Mouse (Mus musculus) embryonic facial prominence, embryonic 13.5 days (tissue): ENCODE data around the gene Plekho2. TPM values are rescaled to one million over a fixed set of nuclear protein-coding genes. Genes with fewer than 3 reads are reported as not detected.

Experiments
- ATAC-seq: fragments of 200-750 bp; cut with Nextera tagmentation; 2 replicates; pipeline ENCODE4 v1.8.0; 2017; ENCODE audit warnings: low read depth; ENCODE audit not compliant: insufficient number of reproducible peaks, insufficient read depth, low FRiP score, low TSS enrichment
- H3K27ac ChIP-seq: fragments of 300-500 bp; sonication (generic); 2 replicates; pipeline ENCODE4 v1.5.1; 2015; ENCODE audit warnings: moderate library complexity, mild to moderate bottlenecking, inconsistent platforms
- H3K27me3 ChIP-seq: fragments of 300-500 bp; sonication (generic); 2 replicates; pipeline ENCODE4 v1.6.1; 2015; ENCODE audit warnings: mild to moderate bottlenecking, inconsistent platforms
- H3K36me3 ChIP-seq: fragments of 300-500 bp; sonication (generic); 2 replicates; pipeline ENCODE4 v1.6.1; 2015; ENCODE audit warnings: mild to moderate bottlenecking, inconsistent platforms
- H3K4me1 ChIP-seq: fragments of 300-500 bp; sonication (generic); 2 replicates; pipeline ENCODE4 v1.6.1; 2015; ENCODE audit warnings: inconsistent platforms
- H3K4me2 ChIP-seq: fragments of 300-500 bp; sonication (generic); 2 replicates; pipeline ENCODE4 v1.6.1; 2015; ENCODE audit warnings: moderate library complexity, mild to moderate bottlenecking, inconsistent platforms
- H3K4me3 ChIP-seq: fragments of 300-500 bp; sonication (generic); 2 replicates; pipeline ENCODE4 v1.5.1; 2015; ENCODE audit warnings: mild to moderate bottlenecking, inconsistent platforms
- H3K9ac ChIP-seq: fragments of 300-500 bp; sonication (generic); 2 replicates; pipeline ENCODE4 v1.6.1; 2015; ENCODE audit warnings: mild to moderate bottlenecking, inconsistent platforms
- H3K9me3 ChIP-seq: fragments of 300-500 bp; sonication (generic); 2 replicates; pipeline ENCODE4 v1.6.1; 2016; ENCODE audit warnings: inconsistent platforms
- WGBS: fragments of 180-500 bp; shearing (Covaris S2); methylation state at CpG from one replicate; pipeline ENCODE4 v1.1.7; 2015; ENCODE audit warnings: mixed read lengths; 5-methylcytosine and 5-hydroxymethylcytosine counted together
- polyA plus RNA-seq: library from polyadenylated mRNA; unstranded; fragments of >200 nt; fragmentation: Nextera tagmentation; extraction: Ambion mirVana; gene quantifications from 2 replicates; pipeline ENCODE4 v1.2.1, GENCODE M21; 2015

Plekho2 gene
- polyA plus RNA-seq, 1 experiment from 2014 or later = 12.6 TPM

DNA sequence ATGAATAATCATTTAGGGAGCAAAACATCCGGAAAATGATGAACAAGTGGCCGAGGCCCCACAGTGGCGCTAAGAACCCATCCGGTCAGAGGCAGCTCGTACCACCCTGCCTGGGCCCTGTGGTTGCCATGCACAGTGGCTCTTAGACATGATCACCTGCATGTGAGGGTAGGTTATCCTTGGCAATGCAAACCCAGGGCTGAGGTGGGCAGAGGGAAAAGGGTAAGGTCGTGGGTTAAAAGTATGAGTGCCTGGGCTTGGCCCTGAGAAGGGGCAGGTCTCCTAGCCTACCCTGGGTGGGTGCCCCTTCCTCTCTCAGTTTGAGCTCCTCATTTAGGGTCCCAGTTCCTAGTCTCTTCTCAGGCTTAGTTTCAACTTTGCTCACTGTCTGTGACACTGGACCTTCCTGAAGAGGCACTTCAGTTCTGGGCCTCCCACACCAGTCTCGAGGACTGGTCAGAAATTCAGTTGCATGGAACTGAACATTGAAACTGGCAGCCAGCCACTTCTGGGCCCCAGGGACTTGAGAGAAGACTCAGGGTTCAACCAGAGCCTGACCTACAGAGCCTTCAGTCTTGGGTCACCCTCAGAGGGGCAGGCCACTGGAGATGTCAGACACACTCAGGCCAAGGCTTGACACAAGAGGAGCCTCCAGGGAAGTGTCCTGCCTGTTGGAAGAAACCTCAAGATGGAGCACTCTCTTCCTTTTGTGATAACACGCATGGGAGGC, 41.8 kb downstream of the Plekho2 start:
- 87% methylated on average over 8 of the region's 8 CpGs for WGBS

DNA sequence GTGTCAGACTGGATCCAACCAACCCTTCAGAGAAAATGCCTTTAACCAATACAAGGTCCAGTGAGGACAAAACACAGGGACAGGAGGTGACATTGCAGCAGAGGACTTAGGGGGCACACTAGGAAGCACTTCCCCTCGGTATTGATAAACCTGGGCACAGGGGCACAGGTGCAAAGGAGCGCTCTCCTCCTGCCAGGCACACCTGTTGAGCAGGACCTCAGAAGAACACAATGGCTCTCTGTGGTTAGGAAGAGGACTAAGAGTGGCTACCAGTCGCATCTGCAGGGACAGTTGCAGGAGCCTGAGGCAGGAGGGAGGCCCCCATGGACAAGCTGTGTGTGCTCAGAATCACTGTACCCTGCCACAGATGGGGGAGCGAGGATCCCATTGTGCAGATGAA, 43.3 kb downstream of the Plekho2 start:
- Histone ChIP-seq H3K4me1 (peaks cover 4% of the 10 kb centered on the region), H3K4me2 (no peak overlapping the region), H3K27me3 (no peaks in the 10 kb centered on the region), H3K36me3 (no peaks in the 10 kb centered on the region), H3K9ac (no peak overlapping the region), H3K4me3 (no peak overlapping the region), H3K27ac (no peak overlapping the region), H3K9me3 (no peaks in the 10 kb centered on the region)
- 69% methylated on average over 4 of the region's 4 CpGs for WGBS
- ATAC-seq = no peak

More for the DNA sequence above, 41.8 kb downstream of the Plekho2 start:
- Histone ChIP-seq H3K9me3 (no peaks in the 10 kb centered on the region), H3K36me3 (no peaks in the 10 kb centered on the region), H3K4me2 (no peak overlapping the region), H3K4me3 (no peak overlapping the region), H3K4me1 (peaks cover 10% of the 10 kb centered on the region), H3K27ac (no peak overlapping the region), H3K27me3 (no peaks in the 10 kb centered on the region), H3K9ac (no peak overlapping the region)
- no peak for ATAC-seq

- no peaks in the 10 kb centered on the region for H3K4me1 ChIP-seq
- WGBS = 80% methylated on average over 11 of the region's 11 CpGs
- H3K4me3 ChIP-seq = no peak overlapping the region
- no peaks in the 10 kb centered on the region for H3K36me3 ChIP-seq
- H3K27ac ChIP-seq = no peak overlapping the region
- no peaks in the 10 kb centered on the region for H3K27me3 ChIP-seq
- H3K4me2 ChIP-seq = no peak overlapping the region
- no peaks in the 10 kb centered on the region for H3K9me3 ChIP-seq
- H3K9ac ChIP-seq = no peak overlapping the region
- ATAC-seq = no peak
These were observed 43.9 kb downstream of the Plekho2 start for GRCm38 (mm10) chr9:65535789-65536469.

- Histone ChIP-seq H3K27me3 (no peaks in the 10 kb centered on the region), H3K9me3 (no peaks in the 10 kb centered on the region), H3K4me1 (no peaks in the 10 kb centered on the region), H3K4me2 (no peak overlapping the region), H3K9ac (no peak overlapping the region), H3K4me3 (no peak overlapping the region), H3K36me3 (no peaks in the 10 kb centered on the region), H3K27ac (no peak overlapping the region)
- ATAC-seq = no peak
- 48% methylated on average over 3 of the region's 3 CpGs for WGBS
These were observed 44.6 kb downstream of the Plekho2 start for GRCm38 (mm10) chr9:65535191-65535722.

- 88% methylated on average over 3 of the region's 3 CpGs for WGBS
- Histone ChIP-seq H3K36me3 (no peaks in the 10 kb centered on the region), H3K4me3 (no peak overlapping the region), H3K27ac (no peak overlapping the region), H3K4me1 (no peaks in the 10 kb centered on the region), H3K9me3 (no peaks in the 10 kb centered on the region), H3K27me3 (no peaks in the 10 kb centered on the region), H3K4me2 (no peak overlapping the region), H3K9ac (no peak overlapping the region)
- no peak for ATAC-seq
These were observed 45.7 kb downstream of the Plekho2 start for GRCm38 (mm10) chr9:65534111-65534510.

DNA sequence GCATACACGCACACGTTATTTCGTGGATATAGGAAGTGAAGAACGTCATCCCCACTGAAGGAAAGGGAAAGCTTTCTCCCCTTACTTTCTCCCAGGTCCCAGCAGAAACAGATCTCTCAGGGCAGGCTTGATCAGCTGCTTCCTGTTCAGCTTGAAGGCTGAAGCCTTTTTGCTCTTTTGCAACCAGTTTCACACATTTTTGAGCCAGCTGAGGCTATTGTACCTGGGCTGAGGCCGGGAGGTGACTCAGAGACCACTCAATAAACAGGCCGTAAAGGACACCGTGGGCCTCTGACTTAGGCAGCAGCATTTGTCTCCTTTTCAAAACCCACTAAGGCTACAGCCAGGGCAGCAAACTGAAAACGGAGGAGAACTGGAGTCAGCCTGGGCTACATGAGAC, 46.9 kb downstream of the Plekho2 start:
- Histone ChIP-seq H3K27ac (no peak overlapping the region), H3K4me3 (no peak overlapping the region), H3K9ac (no peak overlapping the region), H3K4me1 (no peaks in the 10 kb centered on the region), H3K36me3 (no peaks in the 10 kb centered on the region), H3K27me3 (no peaks in the 10 kb centered on the region), H3K9me3 (no peaks in the 10 kb centered on the region), H3K4me2 (no peak overlapping the region)
- WGBS = 78% methylated on average over 8 of the region's 8 CpGs
- no peak for ATAC-seq

DNA sequence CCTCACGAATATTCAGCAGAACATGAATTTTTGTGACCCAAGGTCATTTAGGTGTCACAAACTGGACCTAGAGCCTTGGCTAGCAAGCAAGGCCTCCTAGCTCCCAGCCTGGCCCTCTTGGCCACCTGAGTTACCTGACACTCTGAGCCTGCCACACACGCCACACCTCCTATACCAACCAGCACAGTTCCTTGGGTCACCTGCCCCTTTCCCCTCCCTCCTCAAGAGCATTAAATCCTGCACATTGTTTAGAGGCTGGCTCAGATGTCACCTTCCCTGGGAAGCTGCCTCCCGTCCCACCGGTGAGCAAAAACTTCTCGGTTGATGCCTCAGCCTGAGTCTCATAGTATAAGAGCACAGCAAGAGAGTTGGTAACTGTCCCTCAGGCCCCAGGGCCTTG, 48.6 kb downstream of the Plekho2 start:
- Histone ChIP-seq H3K4me2 (no peak overlapping the region), H3K36me3 (no peaks in the 10 kb centered on the region), H3K4me3 (no peak overlapping the region), H3K9me3 (no peaks in the 10 kb centered on the region), H3K27ac (no peak overlapping the region), H3K9ac (no peak overlapping the region), H3K4me1 (no peaks in the 10 kb centered on the region), H3K27me3 (no peaks in the 10 kb centered on the region)
- no peak for ATAC-seq
- 74% methylated on average over 5 of the region's 5 CpGs for WGBS

DNA sequence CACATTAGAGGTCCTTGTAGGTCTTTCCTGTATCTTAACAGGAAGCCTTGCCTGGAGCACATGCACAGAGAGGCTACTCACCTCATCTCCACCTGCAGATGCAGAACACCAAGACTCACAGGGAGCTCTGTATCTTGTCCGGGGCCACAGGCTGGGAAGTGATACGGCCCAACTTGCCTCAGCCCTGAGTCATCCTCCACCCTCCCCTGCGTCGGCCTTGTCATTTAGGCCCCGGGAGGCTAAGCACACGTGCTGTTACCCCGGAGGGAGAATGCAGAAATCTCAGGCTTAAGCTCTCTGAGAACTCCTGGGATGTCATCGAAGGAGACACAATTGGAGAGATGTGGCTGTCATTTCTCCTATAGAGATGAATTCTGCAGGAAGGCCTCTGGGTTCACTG, 50.2 kb downstream of the Plekho2 start:
- no peak overlapping the region for H3K4me2 ChIP-seq
- ATAC-seq = no peak
- H3K27ac ChIP-seq = no peak overlapping the region
- no peaks in the 10 kb centered on the region for H3K36me3 ChIP-seq
- H3K9me3 ChIP-seq = no peaks in the 10 kb centered on the region
- H3K9ac ChIP-seq = no peak overlapping the region
- no peaks in the 10 kb centered on the region for H3K27me3 ChIP-seq
- H3K4me1 ChIP-seq = no peaks in the 10 kb centered on the region
- WGBS = 49% methylated on average over 8 of the region's 8 CpGs
- H3K4me3 ChIP-seq = no peak overlapping the region

- H3K36me3 ChIP-seq = no peaks in the 10 kb centered on the region
- no peak overlapping the region for H3K27ac ChIP-seq
- H3K9me3 ChIP-seq = no peaks in the 10 kb centered on the region
- 86% methylated on average over 6 of the region's 6 CpGs for WGBS
- ATAC-seq = no peak
- no peaks in the 10 kb centered on the region for H3K27me3 ChIP-seq
- H3K4me2 ChIP-seq = no peak overlapping the region
- no peak overlapping the region for H3K4me3 ChIP-seq
- H3K9ac ChIP-seq = no peak overlapping the region
- peaks cover 4% of the 10 kb centered on the region; the same call in 1 of the 2 replicates for H3K4me1 ChIP-seq
These were observed 51.3 kb downstream of the Plekho2 start for GRCm38 (mm10) chr9:65528417-65529038.

DNA sequence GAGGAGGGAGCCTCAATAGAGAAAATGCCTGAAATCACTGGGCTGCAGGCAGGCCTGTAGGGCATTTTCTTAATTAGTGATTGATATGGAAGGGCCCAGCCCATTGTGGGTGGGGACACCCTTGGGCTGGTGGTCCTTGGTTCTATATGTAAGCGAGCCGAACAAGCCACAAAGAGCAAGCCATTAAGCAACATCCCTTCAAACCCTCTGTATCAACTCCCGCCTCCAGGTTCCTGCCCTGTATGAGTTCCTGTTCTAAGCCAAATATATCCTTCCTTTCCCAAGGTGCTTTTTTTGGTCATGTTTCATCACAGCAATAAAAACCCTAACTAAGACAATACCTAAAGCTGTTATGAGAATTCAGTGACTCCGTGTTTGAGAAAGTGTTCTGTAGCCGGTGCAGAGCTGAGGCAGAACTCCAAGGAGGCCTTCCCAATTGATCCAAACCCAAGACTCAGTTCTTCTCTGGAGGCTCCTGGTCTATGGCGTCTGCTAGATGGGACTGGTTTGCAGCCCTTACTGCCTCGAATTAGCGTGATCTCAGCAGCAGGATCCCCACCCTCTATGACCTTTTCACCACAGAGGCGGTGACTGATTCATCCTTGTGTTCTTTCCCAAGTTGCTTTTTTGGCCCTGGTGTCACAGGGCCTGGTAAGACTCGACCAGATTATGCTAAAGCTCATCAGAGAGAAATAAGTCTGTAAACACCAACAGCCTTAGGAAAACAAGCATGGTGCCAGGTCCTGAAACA, 54.2 kb downstream of the Plekho2 start:
- WGBS = 84% methylated on average over 10 of the region's 10 CpGs

DNA sequence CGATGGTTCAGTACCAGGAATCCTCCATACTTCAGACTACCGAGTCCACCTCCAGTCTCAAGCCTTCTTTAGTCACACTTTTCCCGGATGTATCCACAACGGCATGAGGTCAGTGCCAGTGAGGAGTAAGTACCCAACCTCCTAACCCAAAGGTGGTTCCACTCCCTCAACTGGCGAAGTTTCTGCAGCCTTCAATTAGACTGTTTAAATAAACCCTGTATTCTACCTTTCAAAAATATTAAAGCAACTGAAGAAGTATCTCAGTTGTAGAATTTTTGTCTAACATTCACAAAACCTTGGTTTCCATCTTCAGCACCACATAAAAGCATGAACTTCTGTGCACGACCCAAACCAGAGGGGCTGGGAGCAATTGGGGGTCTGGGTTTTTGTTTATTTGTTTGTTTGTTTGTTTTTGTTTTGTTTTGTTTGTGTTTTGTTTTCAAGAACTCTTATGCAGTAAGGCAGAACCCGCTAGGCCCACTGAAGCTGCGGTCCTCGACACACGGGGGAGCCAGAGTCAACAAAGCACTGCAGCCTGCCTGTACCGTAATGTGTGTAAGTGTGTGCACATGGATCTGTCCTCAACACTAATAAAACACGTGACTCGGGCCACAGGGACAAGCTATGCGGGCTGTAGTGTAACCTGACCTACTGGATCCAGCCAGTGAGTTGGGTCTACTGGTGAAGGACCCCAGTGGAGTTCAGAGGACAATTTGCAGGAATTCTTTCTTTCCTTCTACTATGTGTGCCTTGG, 56.1 kb downstream of the Plekho2 start:
- no peak for ATAC-seq
- no peak overlapping the region for H3K4me3 ChIP-seq
- no peak overlapping the region for H3K9ac ChIP-seq
- H3K4me1 ChIP-seq = peaks cover 24% of the 10 kb centered on the region
- no peaks in the 10 kb centered on the region for H3K27me3 ChIP-seq
- no peaks in the 10 kb centered on the region for H3K9me3 ChIP-seq
- H3K36me3 ChIP-seq = no peaks in the 10 kb centered on the region
- peak overlapping the region; percentile 43; the same call in 1 of the 2 replicates for H3K4me2 ChIP-seq
- WGBS = 23% methylated on average over 14 of the region's 14 CpGs
- H3K27ac ChIP-seq = no peak overlapping the region

More for the DNA sequence above, 54.2 kb downstream of the Plekho2 start:
- Histone ChIP-seq H3K4me1 (peaks cover 13% of the 10 kb centered on the region), H3K4me2 (no peak overlapping the region), H3K4me3 (no peak overlapping the region), H3K9ac (no peak overlapping the region), H3K27me3 (no peaks in the 10 kb centered on the region), H3K36me3 (no peaks in the 10 kb centered on the region), H3K27ac (no peak overlapping the region), H3K9me3 (no peaks in the 10 kb centered on the region)
- ATAC-seq = no peak
